Mouse (Mus musculus): ENCODE results near the gene Papola.

GRCm38 (mm10) chr12:105787626-105788025 lies 3.1 kb downstream of the Papola start:
- TF ChIP-seq POLR2A (IDR thresholded peaks at IDR 0.05; ENCODE audit: control insufficient read depth, extremely low read depth, insufficient read depth, low read length, poor library complexity) (no peak), CTCF (IDR thresholded peaks at IDR 0.05; ENCODE audit: borderline replicate concordance, control insufficient read depth, extremely low read depth, insufficient read depth, low read length, poor library complexity) (no peak)
